Mouse (Mus musculus) embryonic facial prominence, embryonic 15.5 days (tissue): Measurements from ENCODE around the gene Ddx31. TPM values are rescaled to one million over a fixed set of nuclear protein-coding genes. Genes with fewer than 3 reads are reported as not detected.

Experiments used
- ATAC-seq: fragments of 200-750 bp; cut with Nextera tagmentation; 2 replicates; pipeline ENCODE4 v1.8.0; 2017; ENCODE audit warnings: low read depth, moderate TSS enrichment; ENCODE audit not compliant: insufficient number of reproducible peaks, low FRiP score, low TSS enrichment
- H3K27ac ChIP-seq: fragments of 300-500 bp; sonication (generic); replicated peaks from 2 replicates; pipeline ENCODE4 v1.5.1; 2015; ENCODE audit warnings: mild to moderate bottlenecking, inconsistent platforms
- H3K27me3 ChIP-seq: fragments of 300-500 bp; sonication (generic); 2 replicates; pipeline ENCODE4 v1.6.1; 2015; ENCODE audit warnings: inconsistent platforms
- H3K36me3 ChIP-seq: fragments of 300-500 bp; sonication (generic); 2 replicates; pipeline ENCODE4 v1.6.1; 2015; ENCODE audit warnings: mild to moderate bottlenecking, inconsistent platforms
- H3K4me1 ChIP-seq: fragments of 300-500 bp; sonication (generic); 2 replicates; pipeline ENCODE4 v1.6.1; 2015; ENCODE audit warnings: inconsistent platforms
- H3K4me2 ChIP-seq: fragments of 300-500 bp; sonication (generic); replicated peaks from 2 replicates; pipeline ENCODE4 v1.6.1; 2015; ENCODE audit warnings: mild to moderate bottlenecking, inconsistent platforms
- H3K4me3 ChIP-seq: fragments of 300-500 bp; sonication (generic); replicated peaks from 2 replicates; pipeline ENCODE4 v1.5.1; 2015; ENCODE audit warnings: mild to moderate bottlenecking, inconsistent platforms
- H3K9ac ChIP-seq: fragments of 300-500 bp; sonication (generic); 2 replicates; pipeline ENCODE4 v1.6.1; 2015; ENCODE audit warnings: inconsistent platforms
- H3K9me3 ChIP-seq: fragments of 300-500 bp; sonication (generic); replicated peaks from 2 replicates; pipeline ENCODE4 v1.6.1; 2016; ENCODE audit warnings: inconsistent platforms
- WGBS: fragments of 180-500 bp; shearing (Covaris S2); methylation state at CpG from one replicate; pipeline ENCODE4 v1.1.7; 2015; 5-methylcytosine and 5-hydroxymethylcytosine counted together
- polyA plus RNA-seq: library from polyadenylated mRNA; unstranded; fragments of >200 nt; fragmentation: Nextera tagmentation; extraction: Ambion mirVana; gene quantifications from 2 replicates; pipeline ENCODE4 v1.2.1, GENCODE M21; 2015

Ddx31 gene
- polyA plus RNA-seq, 1 experiment from 2014 or later, result 13.7 TPM

GRCm38 (mm10) chr2:28904786-28905185, 64.6 kb downstream of the Ddx31 start:
- Histone ChIP-seq H3K4me2 (no peak overlapping the region), H3K36me3 (peaks cover 24% of the 10 kb centered on the region; the same call in 1 of the 2 replicates), H3K27ac (no peak overlapping the region), H3K9me3 (no peaks in the 10 kb centered on the region), H3K9ac (no peak overlapping the region), H3K4me3 (no peak overlapping the region), H3K27me3 (peaks cover 39% of the 10 kb centered on the region), H3K4me1 (peaks cover 18% of the 10 kb centered on the region)
- 92% methylated on average over 9 of the region's 9 CpGs for WGBS
- no peak for ATAC-seq

GRCm38 (mm10) chr2:28905561-28905960, 65.4 kb downstream of the Ddx31 start:
- Histone ChIP-seq H3K4me2 (no peak overlapping the region), H3K4me1 (peaks cover 18% of the 10 kb centered on the region), H3K9me3 (no peaks in the 10 kb centered on the region), H3K36me3 (peaks cover 19% of the 10 kb centered on the region; the same call in 1 of the 2 replicates), H3K9ac (no peak overlapping the region), H3K4me3 (no peak overlapping the region), H3K27me3 (peaks cover 46% of the 10 kb centered on the region), H3K27ac (no peak overlapping the region)
- no peak for ATAC-seq
- 53% methylated on average over 4 of the region's 4 CpGs for WGBS

- H3K4me2 ChIP-seq, result peak overlapping the region; percentile 31
- H3K4me1 ChIP-seq, result peaks cover 26% of the 10 kb centered on the region
- WGBS, result 5% methylated on average over 10 of the region's 10 CpGs
- peaks cover 13% of the 10 kb centered on the region; the same call in 1 of the 2 replicates for H3K36me3 ChIP-seq
- H3K27me3 ChIP-seq, result peaks cover 69% of the 10 kb centered on the region
- H3K4me3 ChIP-seq, result 0 out of 2 replicates have a peak overlapping the region, but pooled peaks have one; percentile 15
- H3K9me3 ChIP-seq, result no peaks in the 10 kb centered on the region
- no peak overlapping the region for H3K9ac ChIP-seq
- no peak overlapping the region for H3K27ac ChIP-seq
- ATAC-seq, result no peak
These were observed 67.6 kb downstream of the Ddx31 start for GRCm38 (mm10) chr2:28907691-28908388.

- H3K9me3 ChIP-seq, result no peaks in the 10 kb centered on the region
- no peak overlapping the region for H3K27ac ChIP-seq
- WGBS, result 2% methylated on average over 39 of the region's 39 CpGs
- H3K27me3 ChIP-seq, result peaks cover 77% of the 10 kb centered on the region
- peaks cover 13% of the 10 kb centered on the region; the same call in 1 of the 2 replicates for H3K36me3 ChIP-seq
- H3K4me1 ChIP-seq, result peaks cover 26% of the 10 kb centered on the region
- H3K9ac ChIP-seq, result no peak overlapping the region
- ATAC-seq, result peak; percentile 52; the same call in 1 of the 2 replicates
- peak overlapping the region; percentile 15; the same call in 1 of the 2 replicates for H3K4me3 ChIP-seq
- H3K4me2 ChIP-seq, result peak overlapping the region; percentile 31
These were observed 68.4 kb downstream of the Ddx31 start for GRCm38 (mm10) chr2:28908389-28909153.

GRCm38 (mm10) chr2:28909186-28909817, 69.1 kb downstream of the Ddx31 start:
- H3K4me3 ChIP-seq, result peak overlapping the region; percentile 11; the same call in 1 of the 2 replicates

GRCm38 (mm10) chr2:28909818-28910710, 69.9 kb downstream of the Ddx31 start:
- Histone ChIP-seq H3K4me1 (peaks cover 26% of the 10 kb centered on the region), H3K36me3 (peaks cover 9% of the 10 kb centered on the region; the same call in 1 of the 2 replicates), H3K9me3 (no peaks in the 10 kb centered on the region), H3K9ac (no peak overlapping the region), H3K27ac (no peak overlapping the region), H3K4me3 (no peak overlapping the region), H3K27me3 (peaks cover 91% of the 10 kb centered on the region), H3K4me2 (no peak overlapping the region)
- 8% methylated on average over 25 of the region's 25 CpGs for WGBS
- ATAC-seq, result no peak

More at GRCm38 (mm10) chr2:28909186-28909817, 69.1 kb downstream of the Ddx31 start:
- peaks cover 13% of the 10 kb centered on the region; the same call in 1 of the 2 replicates for H3K36me3 ChIP-seq
- no peak overlapping the region for H3K9ac ChIP-seq
- ATAC-seq, result no peak; the same call in 1 of the 2 replicates
- WGBS, result under 1% methylated on average over 41 of the region's 41 CpGs
- H3K27ac ChIP-seq, result no peak overlapping the region
- no peak overlapping the region for H3K4me2 ChIP-seq
- H3K27me3 ChIP-seq, result peaks cover 84% of the 10 kb centered on the region
- no peaks in the 10 kb centered on the region for H3K9me3 ChIP-seq
- peaks cover 26% of the 10 kb centered on the region for H3K4me1 ChIP-seq

GRCm38 (mm10) chr2:28910877-28911276, 70.7 kb downstream of the Ddx31 start:
- no peak overlapping the region for H3K4me2 ChIP-seq
- 1% methylated on average over 3 of the region's 3 CpGs for WGBS
- H3K9me3 ChIP-seq, result no peaks in the 10 kb centered on the region
- H3K4me1 ChIP-seq, result peaks cover 29% of the 10 kb centered on the region
- H3K27ac ChIP-seq, result no peak overlapping the region
- peaks cover 1% of the 10 kb centered on the region; the same call in 1 of the 2 replicates for H3K36me3 ChIP-seq
- no peak overlapping the region for H3K4me3 ChIP-seq
- H3K27me3 ChIP-seq, result peaks cover 98% of the 10 kb centered on the region
- no peak for ATAC-seq
- no peak overlapping the region for H3K9ac ChIP-seq

GRCm38 (mm10) chr2:28911331-28912038, 71.3 kb downstream of the Ddx31 start:
- Histone ChIP-seq H3K9ac (no peak overlapping the region), H3K27ac (no peak overlapping the region), H3K36me3 (no peaks in the 10 kb centered on the region), H3K4me2 (no peak overlapping the region), H3K27me3 (peaks cover 100% of the 10 kb centered on the region), H3K4me1 (peaks cover 32% of the 10 kb centered on the region), H3K9me3 (no peaks in the 10 kb centered on the region), H3K4me3 (peak overlapping the region; percentile 4; the same call in 1 of the 2 replicates)
- ATAC-seq, result no peak
- 2% methylated on average over 44 of the region's 44 CpGs for WGBS

- no peak for ATAC-seq
- H3K4me1 ChIP-seq, result peaks cover 32% of the 10 kb centered on the region
- H3K4me3 ChIP-seq, result no peak overlapping the region
- H3K36me3 ChIP-seq, result no peaks in the 10 kb centered on the region
- no peaks in the 10 kb centered on the region for H3K9me3 ChIP-seq
- no peak overlapping the region for H3K9ac ChIP-seq
- no peak overlapping the region for H3K4me2 ChIP-seq
- no peak overlapping the region for H3K27ac ChIP-seq
- WGBS, result 1% methylated on average over 33 of the region's 33 CpGs
- peaks cover 100% of the 10 kb centered on the region for H3K27me3 ChIP-seq
These were observed 72.0 kb downstream of the Ddx31 start for GRCm38 (mm10) chr2:28912039-28912700.
